Mouse (Mus musculus): ENCODE results near the gene Pex11g. TPM values are rescaled to one million over a fixed set of nuclear protein-coding genes. Genes with fewer than 3 reads are reported as not detected.

Pex11g gene
- polyA plus RNA-seq, 1 experiment: 1.5 TPM

GRCm38 (mm10) chr8:3420105-3420706 lies 47.3 kb downstream of the Pex11g start:
- no peak overlapping the region for H3K4me3 ChIP-seq (ENCODE audit: insufficient read depth, low read length)
- TF ChIP-seq POLR2A (IDR thresholded peaks at IDR 0.05; ENCODE audit: extremely low read depth, insufficient read depth, low read length): no peak
- no peak for TF ChIP-seq CTCF (IDR thresholded peaks at IDR 0.05; ENCODE audit: extremely low read depth, insufficient read depth, low read length)
- no peak overlapping the region for H3K27ac ChIP-seq (ENCODE audit: insufficient read depth, low read length)
- 0 out of 2 replicates have a peak, but pooled peaks cover 3% of the 10 kb centered on the region for H3K4me1 ChIP-seq (ENCODE audit: control insufficient read depth, insufficient read depth, low read length)

GRCm38 (mm10) chr8:3418101-3418500 lies 49.4 kb downstream of the Pex11g start:
- Histone ChIP-seq H3K27ac (ENCODE audit: insufficient read depth, low read length) (no peak overlapping the region), H3K4me1 (ENCODE audit: control insufficient read depth, insufficient read depth, low read length) (peaks cover 5% of the 10 kb centered on the region), H3K4me3 (ENCODE audit: insufficient read depth, low read length) (no peak overlapping the region)
- no peak for TF ChIP-seq POLR2A (IDR thresholded peaks at IDR 0.05; ENCODE audit: extremely low read depth, insufficient read depth, low read length)
- no peak for TF ChIP-seq CTCF (IDR thresholded peaks at IDR 0.05; ENCODE audit: extremely low read depth, insufficient read depth, low read length)

DNA sequence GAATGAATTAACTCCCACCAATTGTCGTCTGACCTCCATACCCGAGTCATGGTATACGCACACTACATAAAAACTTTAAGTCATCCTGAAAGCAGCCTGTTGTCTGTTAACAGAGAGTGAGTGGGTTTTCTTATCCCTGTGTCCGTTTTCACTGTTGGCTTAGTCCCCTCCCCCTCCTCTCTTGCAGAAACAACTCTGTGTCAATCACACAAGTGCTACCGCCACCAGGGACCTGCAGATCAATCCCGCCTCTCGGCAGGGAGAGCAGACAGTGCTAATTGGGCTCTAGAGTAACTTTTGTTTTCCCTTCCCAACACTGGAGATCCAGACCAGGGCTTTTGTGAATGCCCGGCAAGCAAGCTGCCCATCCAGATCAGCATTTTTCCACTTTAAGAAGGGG lies 50.0 kb downstream of the Pex11g start:
- H3K4me1 ChIP-seq (ENCODE audit: control insufficient read depth, insufficient read depth, low read length): peaks cover 5% of the 10 kb centered on the region
- TF ChIP-seq CTCF (IDR thresholded peaks at IDR 0.05; ENCODE audit: extremely low read depth, insufficient read depth, low read length) (no peak), POLR2A (IDR thresholded peaks at IDR 0.05; ENCODE audit: extremely low read depth, insufficient read depth, low read length) (no peak)
- no peak overlapping the region for H3K27ac ChIP-seq (ENCODE audit: insufficient read depth, low read length)
- H3K4me3 ChIP-seq (ENCODE audit: insufficient read depth, low read length): no peak overlapping the region

DNA sequence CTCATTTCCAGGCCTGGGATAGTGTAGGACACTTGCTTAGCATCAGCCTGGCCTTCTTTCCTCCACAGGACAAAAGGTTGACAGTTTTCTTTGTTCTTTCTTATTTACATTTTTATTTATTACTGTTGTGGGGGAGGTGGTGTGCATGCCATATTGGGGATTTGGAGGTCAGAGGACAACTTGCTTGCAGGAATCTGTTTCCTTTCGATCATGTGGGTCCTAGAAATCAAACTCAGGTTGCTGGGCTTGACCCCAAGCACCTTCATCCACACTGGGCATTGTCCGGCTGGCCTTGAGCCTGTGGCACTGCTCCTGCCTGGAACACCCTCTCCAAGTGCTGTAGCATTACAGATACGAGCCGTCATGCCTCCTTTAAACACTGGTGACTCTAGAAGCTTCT lies 50.6 kb downstream of the Pex11g start:
- peaks cover 5% of the 10 kb centered on the region for H3K4me1 ChIP-seq (ENCODE audit: control insufficient read depth, insufficient read depth, low read length)
- H3K27ac ChIP-seq (ENCODE audit: insufficient read depth, low read length): no peak overlapping the region
- no peak overlapping the region for H3K4me3 ChIP-seq (ENCODE audit: insufficient read depth, low read length)
- TF ChIP-seq CTCF (IDR thresholded peaks at IDR 0.05; ENCODE audit: extremely low read depth, insufficient read depth, low read length) (no peak), POLR2A (IDR thresholded peaks at IDR 0.05; ENCODE audit: extremely low read depth, insufficient read depth, low read length) (no peak)

DNA sequence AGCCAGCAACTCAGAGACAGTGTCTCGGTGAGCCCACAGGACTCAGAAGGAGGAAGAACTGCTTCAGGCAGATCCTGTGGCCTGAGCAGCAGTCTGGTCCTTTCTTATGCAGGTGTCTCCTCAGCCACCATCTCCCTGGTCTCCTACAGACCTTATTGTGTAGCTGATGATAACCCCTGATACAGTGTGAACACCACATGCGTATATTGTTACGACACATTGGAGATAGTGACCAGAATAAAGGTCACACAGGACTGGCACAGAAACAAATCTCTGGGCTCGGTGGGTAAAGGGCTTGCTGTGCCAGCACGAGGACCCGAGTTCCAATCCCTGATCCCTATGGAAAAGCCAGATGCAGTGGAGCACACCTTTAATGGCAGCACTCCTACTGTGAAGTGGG lies 51.8 kb downstream of the Pex11g start:
- Histone ChIP-seq H3K27ac (ENCODE audit: insufficient read depth, low read length) (no peak overlapping the region), H3K4me1 (ENCODE audit: control insufficient read depth, insufficient read depth, low read length) (peaks cover 5% of the 10 kb centered on the region), H3K4me3 (ENCODE audit: insufficient read depth, low read length) (no peak overlapping the region)
- TF ChIP-seq POLR2A (IDR thresholded peaks at IDR 0.05; ENCODE audit: extremely low read depth, insufficient read depth, low read length) (no peak), CTCF (IDR thresholded peaks at IDR 0.05; ENCODE audit: extremely low read depth, insufficient read depth, low read length) (no peak)

DNA sequence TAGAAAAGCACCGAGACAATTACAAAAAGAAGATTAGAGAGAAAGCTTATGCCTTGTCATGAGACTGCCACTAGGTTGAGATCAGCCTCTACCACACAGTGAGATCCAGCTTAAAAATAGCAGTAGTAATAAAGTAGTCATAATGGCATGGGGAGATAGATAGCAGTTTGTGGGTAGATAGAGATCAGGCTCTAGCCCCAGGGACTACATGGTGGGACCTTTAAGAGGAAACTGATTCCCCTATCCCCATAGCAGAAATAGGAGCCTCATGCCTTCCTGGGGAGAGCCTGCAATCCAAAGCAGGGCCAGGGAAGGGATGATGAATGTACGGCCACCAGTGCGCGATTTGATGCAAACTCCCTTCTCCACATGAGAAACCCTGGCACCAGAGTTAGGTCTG lies 52.2 kb downstream of the Pex11g start:
- Histone ChIP-seq H3K27ac (ENCODE audit: insufficient read depth, low read length) (no peak overlapping the region), H3K4me1 (ENCODE audit: control insufficient read depth, insufficient read depth, low read length) (peaks cover 5% of the 10 kb centered on the region), H3K4me3 (ENCODE audit: insufficient read depth, low read length) (no peak overlapping the region)
- TF ChIP-seq CTCF (IDR thresholded peaks at IDR 0.05; ENCODE audit: extremely low read depth, insufficient read depth, low read length) (no peak), POLR2A (IDR thresholded peaks at IDR 0.05; ENCODE audit: extremely low read depth, insufficient read depth, low read length) (no peak)

DNA sequence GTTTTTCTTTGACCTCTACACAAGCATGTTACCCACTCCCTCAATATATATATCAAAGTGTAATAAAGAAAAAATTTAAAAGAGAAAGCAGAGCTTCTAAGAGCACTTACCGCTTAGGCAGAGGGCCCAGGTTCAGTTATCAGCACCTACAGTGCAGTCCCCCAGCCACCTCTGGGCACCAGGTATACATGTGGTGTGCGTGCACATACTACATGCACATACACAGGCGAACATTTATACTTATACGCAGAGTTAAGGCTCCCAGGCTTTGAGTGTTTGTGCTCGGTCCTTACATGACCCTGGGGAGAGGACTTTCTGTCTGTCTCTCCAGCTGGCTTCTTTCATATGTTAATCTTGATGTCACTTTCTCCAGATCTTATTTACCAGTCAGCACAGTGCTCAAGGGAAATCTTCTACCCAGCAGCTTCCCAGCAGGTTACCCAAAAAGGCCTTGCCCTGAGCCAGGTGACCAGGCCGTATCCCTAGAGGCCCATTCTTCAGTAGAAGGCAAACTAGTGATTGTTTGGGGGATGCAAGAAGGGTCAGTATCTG lies 52.8 kb downstream of the Pex11g start:
- no peak overlapping the region for H3K27ac ChIP-seq (ENCODE audit: insufficient read depth, low read length)
- no peak overlapping the region for H3K4me3 ChIP-seq (ENCODE audit: insufficient read depth, low read length)
- peaks cover 5% of the 10 kb centered on the region for H3K4me1 ChIP-seq (ENCODE audit: control insufficient read depth, insufficient read depth, low read length)
- TF ChIP-seq CTCF (IDR thresholded peaks at IDR 0.05; ENCODE audit: extremely low read depth, insufficient read depth, low read length): no peak
- no peak for TF ChIP-seq POLR2A (IDR thresholded peaks at IDR 0.05; ENCODE audit: extremely low read depth, insufficient read depth, low read length)

DNA sequence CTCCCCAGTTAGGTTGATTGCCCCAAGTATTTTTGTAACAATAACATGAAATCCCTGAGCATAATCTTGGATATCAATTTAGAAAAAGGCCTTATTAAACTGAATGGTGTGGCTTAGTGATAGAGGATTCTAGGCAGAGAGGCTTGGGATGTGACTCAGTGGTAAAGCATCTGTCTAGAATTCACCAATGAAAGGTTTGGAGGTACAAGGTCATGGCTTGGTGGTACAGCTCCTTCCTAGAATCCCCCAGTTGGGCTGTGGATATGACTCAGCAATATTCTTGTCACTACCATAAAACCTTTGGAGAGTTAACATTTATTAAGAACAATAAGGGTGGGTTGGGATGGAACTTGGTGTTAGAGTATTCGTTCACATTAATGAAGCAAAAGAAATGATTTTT lies 54.7 kb downstream of the Pex11g start:
- TF ChIP-seq POLR2A (IDR thresholded peaks at IDR 0.05; ENCODE audit: extremely low read depth, insufficient read depth, low read length) (no peak), CTCF (IDR thresholded peaks at IDR 0.05; ENCODE audit: extremely low read depth, insufficient read depth, low read length) (no peak)
- peaks cover 5% of the 10 kb centered on the region for H3K4me1 ChIP-seq (ENCODE audit: control insufficient read depth, insufficient read depth, low read length)

GRCm38 (mm10) chr8:3411901-3412301 lies 55.6 kb downstream of the Pex11g start:
- TF ChIP-seq CTCF (IDR thresholded peaks at IDR 0.05; ENCODE audit: extremely low read depth, insufficient read depth, low read length) (no peak), POLR2A (IDR thresholded peaks at IDR 0.05; ENCODE audit: extremely low read depth, insufficient read depth, low read length) (no peak)
- Histone ChIP-seq H3K27ac (ENCODE audit: insufficient read depth, low read length) (no peak overlapping the region), H3K4me3 (ENCODE audit: insufficient read depth, low read length) (no peak overlapping the region), H3K4me1 (ENCODE audit: control insufficient read depth, insufficient read depth, low read length) (peaks cover 5% of the 10 kb centered on the region)

More for the DNA sequence above, 54.7 kb downstream of the Pex11g start:
- H3K4me3 ChIP-seq (ENCODE audit: insufficient read depth, low read length): no peak overlapping the region
- H3K27ac ChIP-seq (ENCODE audit: insufficient read depth, low read length): no peak overlapping the region

DNA sequence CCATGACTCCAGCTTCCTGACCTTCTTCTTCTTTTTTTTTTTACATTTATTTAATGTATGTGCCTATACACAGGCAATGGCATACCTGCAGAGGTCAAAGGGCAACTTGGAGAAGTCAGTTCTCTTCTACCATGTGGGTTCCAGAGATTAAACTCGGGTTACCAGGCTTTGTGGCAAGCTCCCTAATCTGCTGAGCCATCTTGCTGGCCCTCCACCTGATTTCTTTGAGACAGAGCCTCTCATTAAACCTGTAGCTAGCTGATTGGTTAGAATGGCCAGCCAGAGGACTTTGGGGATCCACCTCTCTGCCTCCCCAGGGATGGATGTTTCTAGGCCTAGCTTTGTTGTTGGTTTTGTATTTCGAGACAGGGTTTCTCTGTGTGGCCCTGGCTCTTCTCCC lies 56.4 kb downstream of the Pex11g start:
- no peak for TF ChIP-seq CTCF (IDR thresholded peaks at IDR 0.05; ENCODE audit: extremely low read depth, insufficient read depth, low read length)
- no peak for TF ChIP-seq POLR2A (IDR thresholded peaks at IDR 0.05; ENCODE audit: extremely low read depth, insufficient read depth, low read length)
- Histone ChIP-seq H3K27ac (ENCODE audit: insufficient read depth, low read length) (no peak overlapping the region), H3K4me3 (ENCODE audit: insufficient read depth, low read length) (no peak overlapping the region), H3K4me1 (ENCODE audit: control insufficient read depth, insufficient read depth, low read length) (peaks cover 5% of the 10 kb centered on the region)
